Mouse (Mus musculus): ENCODE data around the gene Dusp13.

Dusp13 gene

DNA sequence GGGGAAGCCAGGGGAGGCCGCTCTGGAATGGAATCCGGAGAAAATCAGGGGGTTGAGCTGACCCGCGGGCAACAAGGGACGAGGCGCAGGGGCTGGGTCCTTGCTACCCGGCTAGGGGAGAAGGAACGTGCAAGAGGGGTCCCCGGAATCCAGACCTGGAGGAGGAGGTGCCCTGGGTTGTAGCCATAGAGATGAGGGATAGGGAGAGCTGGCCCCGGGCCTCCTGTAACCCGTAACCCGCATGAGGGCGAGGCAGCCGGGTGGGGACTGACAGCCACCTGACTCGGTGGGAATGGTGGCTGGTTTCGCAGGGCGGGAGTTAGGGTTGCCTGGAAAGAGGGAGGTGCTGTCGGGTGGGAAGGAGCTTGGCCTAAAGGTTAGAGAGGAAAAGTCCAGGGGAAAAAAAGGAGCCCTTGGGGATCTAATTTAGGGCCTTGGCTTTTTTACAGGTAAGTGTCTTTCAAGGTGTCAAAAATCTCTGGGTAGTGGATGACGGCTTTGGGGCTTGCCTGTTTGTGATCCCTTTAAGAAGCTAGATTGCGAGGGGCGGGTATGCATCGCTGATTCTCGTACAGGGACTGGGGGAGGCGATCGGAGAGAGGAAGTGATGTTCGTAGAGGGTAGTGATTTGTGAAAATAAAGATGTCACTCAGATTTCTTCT lies at the start of gene Dusp13:
TSS of gene Dusp13 (minus strand) at position 301 of the 662 bp plus-strand sequence.
- in situ Hi-C loops (cut with MboI; ENCODE audit: low sequenced_read_pairs) = no loop called here

DNA sequence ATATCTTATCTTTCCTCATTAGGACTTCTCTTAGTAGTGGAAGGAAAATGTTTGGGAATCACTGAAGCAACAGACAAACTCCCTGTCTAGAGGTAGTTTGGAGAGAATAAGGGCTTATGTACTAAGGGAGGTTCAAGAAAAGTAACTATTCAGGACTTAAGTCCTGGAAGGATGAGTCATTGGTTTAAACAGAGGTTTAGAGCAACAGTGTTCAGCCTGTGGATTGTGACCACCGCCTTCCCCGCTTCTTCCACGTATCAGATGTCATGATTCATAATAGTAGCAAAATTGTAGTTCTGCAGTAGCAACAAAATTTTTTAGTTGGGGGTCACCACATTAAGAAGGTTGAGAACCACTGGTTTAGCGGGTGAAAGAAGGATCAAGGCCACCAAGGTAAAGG lies 49.7 kb upstream of the Dusp13 start:
- in situ Hi-C loops (cut with MboI; ENCODE audit: low sequenced_read_pairs) = no loop called here

DNA sequence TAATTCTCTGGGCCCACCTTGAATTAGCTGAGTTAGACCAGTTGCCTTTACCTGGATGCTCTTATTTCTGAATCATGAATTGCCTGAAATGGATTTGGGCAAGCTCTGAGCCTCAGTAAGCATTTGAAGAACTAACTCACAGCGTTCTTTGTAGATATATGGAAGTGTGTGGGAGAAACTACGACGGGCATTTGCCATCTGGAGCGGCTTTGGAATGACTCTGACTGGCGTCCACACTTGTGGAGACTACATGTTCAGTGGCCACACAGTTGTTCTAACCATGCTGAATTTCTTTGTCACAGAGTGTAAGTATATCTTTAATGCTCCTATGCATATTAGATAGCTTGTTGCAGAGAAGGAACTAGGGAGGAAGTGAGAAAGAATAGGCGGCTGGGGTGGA lies 41.3 kb upstream of the Dusp13 start:
- in situ Hi-C loops (cut with MboI; ENCODE audit: low sequenced_read_pairs) = no loop called here

DNA sequence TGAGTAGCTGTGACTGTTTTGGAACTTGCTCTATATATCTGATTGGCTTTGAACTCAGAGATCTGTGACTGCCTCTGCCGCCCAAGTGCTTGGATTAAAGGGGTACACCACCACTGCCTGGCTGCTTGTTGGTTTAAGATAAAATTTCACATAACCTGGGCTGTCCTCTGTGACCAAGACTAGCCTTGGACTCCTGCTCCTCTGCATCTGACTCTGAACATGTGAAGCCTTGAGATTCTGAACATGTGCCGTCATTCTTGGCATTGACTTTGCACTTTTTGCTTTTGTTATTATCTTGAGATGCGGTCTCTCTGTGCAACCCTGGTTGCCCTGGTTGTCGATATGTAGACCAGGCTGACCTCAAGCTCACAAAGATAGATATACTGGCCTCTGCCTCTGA lies 40.7 kb upstream of the Dusp13 start:
- in situ Hi-C loops (cut with MboI; ENCODE audit: low sequenced_read_pairs) = no loop called here

- in situ Hi-C loops (cut with MboI; ENCODE audit: low sequenced_read_pairs) = no loop called here
Observed at GRCm38 (mm10) chr14:21790585-21791251, 39.7 kb upstream of the Dusp13 start.

DNA sequence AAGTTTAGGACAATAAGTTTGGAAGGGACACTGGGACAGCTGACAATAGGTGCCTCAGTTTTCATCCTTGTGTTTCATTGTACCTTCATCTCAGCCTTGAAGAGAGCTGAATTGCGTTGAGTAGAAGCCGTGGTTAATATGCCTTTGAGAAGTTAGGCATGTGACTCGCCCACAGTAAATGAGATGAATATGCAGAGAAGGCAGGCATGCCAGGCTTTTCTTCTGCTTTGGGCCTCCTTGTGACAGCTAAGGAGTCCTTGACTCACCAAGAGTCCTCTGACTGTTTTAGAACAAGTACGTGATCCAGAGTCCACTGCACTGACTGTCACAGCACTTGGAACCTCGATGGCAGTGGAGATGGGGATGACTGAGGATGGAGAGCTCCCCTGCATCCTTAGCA lies 37.1 kb upstream of the Dusp13 start:
- in situ Hi-C loops (cut with MboI; ENCODE audit: low sequenced_read_pairs) = no loop called here

GRCm38 (mm10) chr14:21787374-21787773 lies 36.4 kb upstream of the Dusp13 start:
- in situ Hi-C loops (cut with MboI; ENCODE audit: low sequenced_read_pairs) = no loop called here

DNA sequence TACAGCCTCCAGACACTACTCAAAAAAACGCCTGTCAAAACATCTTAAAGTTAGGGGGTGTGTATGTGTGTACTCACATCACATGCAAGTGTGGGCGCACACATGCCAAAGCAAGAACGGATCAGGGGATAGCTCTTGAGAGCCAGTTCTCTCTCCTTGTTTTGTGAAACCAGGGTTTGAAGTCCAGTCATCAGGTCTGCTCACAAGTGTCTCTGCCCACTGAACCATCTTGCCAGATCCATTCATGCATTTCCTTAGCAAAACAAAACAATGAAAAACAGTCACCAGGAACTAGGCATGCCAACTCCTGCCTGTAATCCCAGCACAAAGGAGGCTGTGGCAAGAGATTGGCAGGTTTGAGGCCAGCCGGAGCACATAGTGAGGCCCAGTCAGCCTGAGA lies 35.5 kb upstream of the Dusp13 start:
- in situ Hi-C loops (cut with MboI; ENCODE audit: low sequenced_read_pairs) = no loop called here

DNA sequence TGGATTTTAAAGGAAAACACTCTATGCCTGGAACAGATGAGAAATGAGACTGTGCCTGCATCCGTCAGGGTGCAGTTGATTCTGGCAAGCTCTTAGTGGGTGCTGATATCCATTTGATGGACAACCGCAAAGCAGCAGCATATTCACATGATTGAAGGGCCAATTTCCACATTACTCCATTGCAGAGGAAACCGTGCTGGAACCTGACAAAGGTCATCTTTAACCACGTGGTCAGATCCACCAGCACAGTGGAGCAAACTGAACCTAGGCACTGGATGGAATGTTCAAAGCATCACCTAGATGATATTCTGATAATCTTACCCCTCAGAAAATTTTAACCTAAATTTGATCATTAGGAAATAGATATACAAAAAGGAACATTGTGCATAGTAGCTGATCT lies 25.2 kb upstream of the Dusp13 start:
- in situ Hi-C loops (cut with MboI; ENCODE audit: low sequenced_read_pairs) = no loop called here

GRCm38 (mm10) chr14:21773946-21774345 lies 23.0 kb upstream of the Dusp13 start:
- in situ Hi-C loops (cut with MboI; ENCODE audit: low sequenced_read_pairs) = no loop called here

GRCm38 (mm10) chr14:21772506-21773281 lies 21.7 kb upstream of the Dusp13 start:
- in situ Hi-C loops (cut with MboI; ENCODE audit: low sequenced_read_pairs) = no loop called here

DNA sequence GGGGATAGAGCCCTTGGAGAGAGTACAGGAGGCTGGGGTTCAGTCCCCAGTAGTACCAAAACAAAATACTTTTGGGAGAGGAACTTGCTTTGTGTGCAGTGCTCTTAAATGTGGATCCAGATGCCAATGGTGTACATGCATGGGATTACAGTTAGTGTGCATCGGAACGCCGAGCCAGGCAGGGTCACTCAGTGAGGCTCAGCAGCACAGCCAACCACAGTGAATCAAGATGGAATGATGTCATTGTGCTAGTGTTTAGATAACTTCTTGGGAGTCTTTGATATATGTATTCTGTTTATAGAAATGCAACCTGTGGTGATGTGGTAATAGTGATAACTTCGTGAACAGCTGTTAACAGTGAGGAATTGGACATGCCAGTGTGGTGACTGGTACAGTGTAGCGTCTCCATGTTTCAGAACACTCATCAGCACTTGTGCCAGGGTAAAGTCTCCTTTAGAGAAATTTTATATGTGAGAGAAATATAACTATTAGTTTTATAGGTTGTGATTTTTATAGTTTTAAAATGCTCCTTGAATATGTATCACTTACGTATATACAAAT lies 15.5 kb upstream of the Dusp13 start:
- in situ Hi-C loops (cut with MboI; ENCODE audit: low sequenced_read_pairs) = no loop called here

DNA sequence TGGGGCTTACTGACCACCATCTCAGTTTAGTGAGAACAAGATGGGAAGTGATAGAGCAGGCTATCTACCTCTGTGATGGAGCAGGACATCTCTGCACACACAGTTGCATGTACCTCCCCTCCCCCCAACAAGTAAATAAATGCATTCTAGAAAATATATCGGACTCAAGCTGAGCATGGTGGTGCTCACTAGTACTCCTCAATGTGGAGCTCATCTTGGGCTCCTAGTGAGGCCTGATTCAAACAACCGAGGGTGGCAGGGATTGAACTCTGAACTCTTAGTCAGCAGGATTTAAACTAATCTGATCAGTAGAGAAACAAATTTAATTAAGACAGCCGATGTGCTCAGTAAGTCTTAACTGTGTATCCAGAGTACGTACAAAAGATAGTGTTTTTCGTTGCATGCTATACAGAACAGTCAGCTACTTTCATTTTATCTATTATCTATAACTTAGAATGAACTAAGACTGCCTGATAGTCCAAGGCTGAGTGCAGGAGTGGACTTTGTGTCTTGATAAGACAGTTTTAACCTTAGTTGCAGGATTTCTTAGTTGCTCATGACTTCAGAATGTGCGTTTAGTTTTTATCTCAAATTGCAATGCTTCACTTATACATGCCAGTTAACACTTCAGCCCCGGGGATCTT lies 14.9 kb upstream of the Dusp13 start:
- in situ Hi-C loops (cut with MboI; ENCODE audit: low sequenced_read_pairs) = no loop called here

GRCm38 (mm10) chr14:21764646-21765045 lies 13.7 kb upstream of the Dusp13 start:
- in situ Hi-C loops (cut with MboI; ENCODE audit: low sequenced_read_pairs) = no loop called here

GRCm38 (mm10) chr14:21763736-21764135 lies 12.8 kb upstream of the Dusp13 start:
- in situ Hi-C loops (cut with MboI; ENCODE audit: low sequenced_read_pairs) = no loop called here

- in situ Hi-C loops (cut with MboI; ENCODE audit: low sequenced_read_pairs) = no loop called here
Observed at GRCm38 (mm10) chr14:21761560-21761959, 10.6 kb upstream of the Dusp13 start.

- in situ Hi-C loops (cut with MboI; ENCODE audit: low sequenced_read_pairs) = no loop called here
Observed at GRCm38 (mm10) chr14:21753367-21753766, 2.4 kb upstream of the Dusp13 start.

DNA sequence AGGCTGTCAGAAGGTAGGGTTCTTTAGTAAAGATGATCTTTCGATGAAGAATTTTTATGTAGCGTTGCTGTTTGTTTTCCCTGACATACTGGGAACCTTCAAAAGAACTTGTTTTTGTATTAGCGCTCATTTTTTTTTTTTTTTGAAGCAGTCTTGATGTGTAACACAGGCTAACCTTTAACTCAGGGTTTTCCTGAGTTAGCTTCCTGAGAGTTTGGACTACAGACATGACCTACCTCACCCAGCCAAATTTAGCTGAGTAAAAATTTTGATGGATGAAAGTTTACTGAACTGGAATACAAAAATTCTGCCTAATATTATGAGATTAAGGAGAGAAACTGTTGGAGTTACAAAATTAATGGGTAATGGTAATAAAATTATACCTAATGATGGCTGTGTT lies 1.4 kb upstream of the Dusp13 start:
- in situ Hi-C loops (cut with MboI; ENCODE audit: low sequenced_read_pairs) = no loop called here

GRCm38 (mm10) chr14:21750008-21750880 lies 737 bp downstream of the Dusp13 start, which contains the start of gene Samd8:
Gene Samd8, plus strand, starts transcription at chr14:21750531.
- in situ Hi-C loops (cut with MboI; ENCODE audit: low sequenced_read_pairs) = no loop called here

All from CH12F3 (cell line).